Mouse (Mus musculus): ENCODE results near the gene Hoxb1. TPM values are rescaled to one million over a fixed set of nuclear protein-coding genes. Genes with fewer than 3 reads are reported as not detected.
A peak's percentile ranks its signal among the peaks of the same experiment; 100 is the strongest.

The Hoxb1 gene
- polyA plus RNA-seq, 1 experiment from 2014 or later = not detected

DNA sequence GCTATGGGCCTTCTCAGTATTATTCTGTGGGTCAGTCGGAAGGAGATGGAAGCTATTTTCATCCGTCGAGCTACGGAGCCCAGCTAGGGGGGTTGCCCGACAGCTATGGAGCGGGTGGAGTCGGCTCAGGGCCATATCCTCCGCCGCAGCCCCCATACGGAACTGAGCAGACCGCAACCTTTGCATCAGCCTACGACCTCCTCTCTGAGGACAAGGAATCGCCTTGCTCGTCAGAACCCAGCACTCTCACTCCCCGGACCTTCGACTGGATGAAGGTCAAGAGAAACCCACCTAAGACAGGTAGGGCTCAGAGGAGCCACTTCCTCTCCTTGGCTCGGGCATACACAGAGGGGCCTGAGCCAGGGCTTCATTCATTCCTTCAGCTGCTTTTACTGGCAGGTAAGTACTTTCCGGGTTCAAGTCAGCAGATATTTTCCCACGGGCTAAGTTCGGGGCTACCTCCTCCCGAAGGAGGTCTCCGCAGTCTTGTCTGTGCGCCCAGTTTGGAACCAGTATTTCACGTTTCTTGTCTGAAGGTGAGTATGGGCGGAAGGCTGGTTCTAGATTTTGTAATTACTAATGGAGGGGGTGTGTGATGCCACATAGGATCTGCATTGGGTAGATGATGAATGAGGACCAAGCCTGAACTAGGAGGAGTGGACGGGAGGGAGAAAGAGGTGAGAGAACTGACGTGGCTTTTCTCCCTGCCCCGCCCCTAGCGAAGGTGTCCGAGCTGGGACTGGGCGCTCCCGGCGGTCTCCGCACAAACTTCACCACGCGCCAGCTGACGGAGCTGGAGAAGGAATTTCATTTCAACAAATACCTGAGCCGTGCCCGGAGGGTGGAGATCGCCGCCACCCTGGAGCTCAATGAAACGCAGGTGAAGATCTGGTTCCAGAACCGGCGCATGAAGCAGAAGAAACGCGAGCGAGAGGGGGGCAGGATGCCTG, 815 bp downstream of the Hoxb1 start:
- no peaks in the 10 kb centered on the region for H3K9me3 ChIP-seq (replicated peaks; ENCODE audit: control insufficient read depth, low read length)
- peak overlapping the region; percentile 10 for H3K4me2 ChIP-seq (ENCODE audit: low read depth, low read length)
- peak overlapping the region; percentile 9; the same call in 1 of the 2 replicates for H3K9ac ChIP-seq (ENCODE audit: low read length)
- no peaks in the 10 kb centered on the region for H3K36me3 ChIP-seq (ENCODE audit: control insufficient read depth, insufficient read depth, low read length)
- peak overlapping the region; percentile 22 for H3K4me3 ChIP-seq (replicated peaks; ENCODE audit: low read length)
- whole genome bisulfite sequencing = 12% methylated on average over 47 of the region's 47 CpGs
- no peak overlapping the region for H3K27ac ChIP-seq (ENCODE audit: low read length)
- peaks cover 28% of the 10 kb centered on the region; the same call in 1 of the 2 replicates for H3K27me3 ChIP-seq (ENCODE audit: control insufficient read depth, insufficient read depth, low read length)
- ATAC-seq (ENCODE audit: insufficient read depth, low FRiP score) = peak; percentile 44; the same call in 1 of the 2 replicates
- H3K4me1 ChIP-seq (ENCODE audit: control insufficient read depth, insufficient read depth, low read length) = 0 out of 2 replicates have a peak, but pooled peaks cover 5% of the 10 kb centered on the region

GRCm38 (mm10) chr11:96367141-96367540, 1.6 kb downstream of the Hoxb1 start:
- Histone ChIP-seq H3K36me3 (ENCODE audit: control insufficient read depth, insufficient read depth, low read length) (no peaks in the 10 kb centered on the region), H3K27me3 (ENCODE audit: control insufficient read depth, insufficient read depth, low read length) (peaks cover 28% of the 10 kb centered on the region; the same call in 1 of the 2 replicates), H3K27ac (ENCODE audit: low read length) (no peak overlapping the region), H3K9ac (ENCODE audit: low read length) (no peak overlapping the region), H3K4me1 (ENCODE audit: control insufficient read depth, insufficient read depth, low read length) (0 out of 2 replicates have a peak, but pooled peaks cover 5% of the 10 kb centered on the region), H3K4me2 (ENCODE audit: low read depth, low read length) (0 out of 2 replicates have a peak overlapping the region, but pooled peaks have one; percentile 10), H3K9me3 (replicated peaks; ENCODE audit: control insufficient read depth, low read length) (no peaks in the 10 kb centered on the region), H3K4me3 (replicated peaks; ENCODE audit: low read length) (no peak overlapping the region)
- 62% methylated on average over 6 of the region's 6 CpGs for WGBS
- no peak for ATAC-seq (ENCODE audit: insufficient read depth, low FRiP score)

DNA sequence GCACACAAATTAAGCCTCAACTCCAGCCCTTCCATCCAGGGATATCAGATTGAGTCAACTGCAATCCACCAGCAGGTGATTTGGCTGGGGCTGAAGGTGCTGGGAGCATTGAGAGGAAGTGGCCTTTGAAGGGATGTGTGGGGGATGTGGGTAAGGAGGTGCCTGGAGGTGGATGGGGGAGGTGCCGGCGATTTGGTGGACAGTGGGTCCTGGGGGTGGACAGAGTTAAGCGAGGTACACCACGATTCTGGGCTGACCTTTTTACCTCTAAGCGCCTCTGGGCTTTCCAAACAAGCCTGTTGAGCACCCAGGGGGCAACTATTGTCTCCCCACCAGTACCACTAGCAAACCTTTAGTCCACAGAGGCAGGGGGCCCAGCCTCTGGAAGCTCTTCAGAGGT, 3.1 kb downstream of the Hoxb1 start:
- H3K27me3 ChIP-seq (ENCODE audit: control insufficient read depth, insufficient read depth, low read length) = peaks cover 22% of the 10 kb centered on the region; the same call in 1 of the 2 replicates
- H3K27ac ChIP-seq (ENCODE audit: low read length) = no peak overlapping the region
- H3K4me2 ChIP-seq (ENCODE audit: low read depth, low read length) = no peak overlapping the region
- no peak for ATAC-seq (ENCODE audit: insufficient read depth, low FRiP score)
- no peaks in the 10 kb centered on the region for H3K36me3 ChIP-seq (ENCODE audit: control insufficient read depth, insufficient read depth, low read length)
- H3K9me3 ChIP-seq (replicated peaks; ENCODE audit: control insufficient read depth, low read length) = no peaks in the 10 kb centered on the region
- no peak overlapping the region for H3K9ac ChIP-seq (ENCODE audit: low read length)
- WGBS = 45% methylated on average over 5 of the region's 5 CpGs
- peaks cover 10% of the 10 kb centered on the region for H3K4me1 ChIP-seq (ENCODE audit: control insufficient read depth, insufficient read depth, low read length)
- H3K4me3 ChIP-seq (replicated peaks; ENCODE audit: low read length) = no peak overlapping the region

DNA sequence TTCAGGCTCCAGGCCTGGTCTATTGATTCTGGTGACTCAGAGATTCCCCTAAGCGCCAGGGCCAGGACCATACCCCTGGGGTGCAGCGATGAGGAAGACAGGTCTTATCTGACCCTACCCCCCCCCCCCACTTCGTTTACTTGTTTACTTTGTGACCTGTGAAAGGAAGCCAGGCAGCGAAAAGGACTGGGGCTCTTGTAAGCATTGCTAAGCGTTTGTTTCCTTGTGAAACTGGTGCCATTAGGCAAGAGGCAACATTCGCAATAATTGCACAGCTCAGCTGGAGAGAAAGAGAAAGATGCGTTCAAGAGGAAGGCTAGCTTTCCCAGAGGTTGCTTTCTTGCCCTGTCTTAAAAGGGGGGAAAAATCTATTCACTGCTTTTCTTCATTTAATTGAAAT, 3.6 kb downstream of the Hoxb1 start:
- no peaks in the 10 kb centered on the region for H3K36me3 ChIP-seq (ENCODE audit: control insufficient read depth, insufficient read depth, low read length)
- H3K27ac ChIP-seq (ENCODE audit: low read length) = no peak overlapping the region
- 51% methylated on average over 7 of the region's 7 CpGs for WGBS
- H3K9me3 ChIP-seq (replicated peaks; ENCODE audit: control insufficient read depth, low read length) = no peaks in the 10 kb centered on the region
- no peak overlapping the region for H3K9ac ChIP-seq (ENCODE audit: low read length)
- no peak overlapping the region for H3K4me2 ChIP-seq (ENCODE audit: low read depth, low read length)
- no peak for ATAC-seq (ENCODE audit: insufficient read depth, low FRiP score)
- H3K4me3 ChIP-seq (replicated peaks; ENCODE audit: low read length) = no peak overlapping the region
- H3K4me1 ChIP-seq (ENCODE audit: control insufficient read depth, insufficient read depth, low read length) = peaks cover 10% of the 10 kb centered on the region
- H3K27me3 ChIP-seq (ENCODE audit: control insufficient read depth, insufficient read depth, low read length) = peaks cover 23% of the 10 kb centered on the region; the same call in 1 of the 2 replicates

DNA sequence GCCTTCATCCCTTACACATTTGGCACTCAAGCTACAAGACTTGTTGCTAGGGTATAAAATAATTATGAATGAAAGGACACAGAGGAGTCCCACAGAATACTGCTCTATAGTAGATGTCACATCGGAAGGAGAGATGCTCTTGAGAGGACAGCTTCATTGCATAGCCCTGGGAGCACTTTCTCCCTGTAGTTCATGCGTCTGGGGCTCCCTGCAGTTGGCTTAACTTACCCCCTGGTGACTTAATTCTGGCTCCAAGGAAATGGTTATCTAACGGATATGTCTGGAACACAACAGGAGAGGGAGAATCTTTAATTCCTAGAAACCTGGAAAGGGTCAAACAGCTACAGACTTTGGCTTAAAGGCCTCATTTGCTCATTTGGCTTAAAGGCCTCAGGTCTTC, 6.2 kb downstream of the Hoxb1 start:
- peaks cover 5% of the 10 kb centered on the region for H3K4me1 ChIP-seq (ENCODE audit: control insufficient read depth, insufficient read depth, low read length)
- WGBS = 53% methylated on average over 3 of the region's 3 CpGs
- no peak overlapping the region for H3K27ac ChIP-seq (ENCODE audit: low read length)

GRCm38 (mm10) chr11:96372519-96372918, 7.0 kb downstream of the Hoxb1 start:
- Histone ChIP-seq H3K4me2 (ENCODE audit: low read depth, low read length) (no peak overlapping the region), H3K27ac (ENCODE audit: low read length) (no peak overlapping the region), H3K4me1 (ENCODE audit: control insufficient read depth, insufficient read depth, low read length) (peaks cover 5% of the 10 kb centered on the region), H3K9ac (ENCODE audit: low read length) (no peak overlapping the region), H3K9me3 (replicated peaks; ENCODE audit: control insufficient read depth, low read length) (no peaks in the 10 kb centered on the region), H3K4me3 (replicated peaks; ENCODE audit: low read length) (no peak overlapping the region), H3K27me3 (ENCODE audit: control insufficient read depth, insufficient read depth, low read length) (peaks cover 18% of the 10 kb centered on the region; the same call in 1 of the 2 replicates), H3K36me3 (ENCODE audit: control insufficient read depth, insufficient read depth, low read length) (no peaks in the 10 kb centered on the region)
- 15% methylated on average over 3 of the region's 3 CpGs for WGBS
- ATAC-seq (ENCODE audit: insufficient read depth, low FRiP score) = no peak

More for the DNA sequence above, 6.2 kb downstream of the Hoxb1 start:
- Histone ChIP-seq H3K4me3 (replicated peaks; ENCODE audit: low read length) (no peak overlapping the region), H3K27me3 (ENCODE audit: control insufficient read depth, insufficient read depth, low read length) (peaks cover 18% of the 10 kb centered on the region; the same call in 1 of the 2 replicates), H3K9me3 (replicated peaks; ENCODE audit: control insufficient read depth, low read length) (no peaks in the 10 kb centered on the region), H3K36me3 (ENCODE audit: control insufficient read depth, insufficient read depth, low read length) (no peaks in the 10 kb centered on the region), H3K4me2 (ENCODE audit: low read depth, low read length) (no peak overlapping the region), H3K9ac (ENCODE audit: low read length) (no peak overlapping the region)
- no peak for ATAC-seq (ENCODE audit: insufficient read depth, low FRiP score)

DNA sequence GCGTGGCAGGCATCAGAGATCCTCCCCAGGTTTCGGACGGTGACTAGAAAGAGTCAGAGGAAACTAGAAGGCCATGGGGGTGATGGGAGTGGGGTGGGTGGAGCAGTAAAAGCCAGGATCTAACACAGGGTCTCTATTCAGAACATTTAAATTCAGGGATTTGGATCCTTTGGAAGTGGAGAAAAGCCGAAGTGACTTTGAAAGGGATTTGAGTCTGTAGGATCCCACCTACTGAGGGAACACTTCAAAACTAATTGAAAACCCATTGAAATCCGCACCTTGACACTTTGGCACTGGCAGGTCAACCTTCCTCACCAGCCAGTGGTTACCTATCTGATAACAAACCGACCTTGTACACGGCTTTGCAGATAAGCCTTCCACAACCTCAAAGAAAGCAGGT, 9.3 kb downstream of the Hoxb1 start:
- Histone ChIP-seq H3K4me3 (replicated peaks; ENCODE audit: low read length) (no peak overlapping the region), H3K36me3 (ENCODE audit: control insufficient read depth, insufficient read depth, low read length) (no peaks in the 10 kb centered on the region), H3K9ac (ENCODE audit: low read length) (no peak overlapping the region), H3K4me2 (ENCODE audit: low read depth, low read length) (no peak overlapping the region), H3K27ac (ENCODE audit: low read length) (no peak overlapping the region), H3K27me3 (ENCODE audit: control insufficient read depth, insufficient read depth, low read length) (0 out of 2 replicates have a peak, but pooled peaks cover 4% of the 10 kb centered on the region), H3K4me1 (ENCODE audit: control insufficient read depth, insufficient read depth, low read length) (peaks cover 5% of the 10 kb centered on the region), H3K9me3 (replicated peaks; ENCODE audit: control insufficient read depth, low read length) (no peaks in the 10 kb centered on the region)
- 50% methylated on average over 7 of the region's 7 CpGs for WGBS
- no peak for ATAC-seq (ENCODE audit: insufficient read depth, low FRiP score)

GRCm38 (mm10) chr11:96383381-96383780, 17.8 kb downstream of the Hoxb1 start:
- Histone ChIP-seq H3K4me3 (replicated peaks; ENCODE audit: low read length) (no peak overlapping the region), H3K36me3 (ENCODE audit: control insufficient read depth, insufficient read depth, low read length) (no peaks in the 10 kb centered on the region), H3K4me2 (ENCODE audit: low read depth, low read length) (no peak overlapping the region), H3K9ac (ENCODE audit: low read length) (no peak overlapping the region), H3K4me1 (ENCODE audit: control insufficient read depth, insufficient read depth, low read length) (0 out of 2 replicates have a peak, but pooled peaks cover 10% of the 10 kb centered on the region), H3K27ac (ENCODE audit: low read length) (no peak overlapping the region), H3K9me3 (replicated peaks; ENCODE audit: control insufficient read depth, low read length) (no peaks in the 10 kb centered on the region), H3K27me3 (ENCODE audit: control insufficient read depth, insufficient read depth, low read length) (no peaks in the 10 kb centered on the region)
- ATAC-seq (ENCODE audit: insufficient read depth, low FRiP score) = peak; percentile 33; the same call in 1 of the 2 replicates
- WGBS = 51% methylated on average over 5 of the region's 5 CpGs

DNA sequence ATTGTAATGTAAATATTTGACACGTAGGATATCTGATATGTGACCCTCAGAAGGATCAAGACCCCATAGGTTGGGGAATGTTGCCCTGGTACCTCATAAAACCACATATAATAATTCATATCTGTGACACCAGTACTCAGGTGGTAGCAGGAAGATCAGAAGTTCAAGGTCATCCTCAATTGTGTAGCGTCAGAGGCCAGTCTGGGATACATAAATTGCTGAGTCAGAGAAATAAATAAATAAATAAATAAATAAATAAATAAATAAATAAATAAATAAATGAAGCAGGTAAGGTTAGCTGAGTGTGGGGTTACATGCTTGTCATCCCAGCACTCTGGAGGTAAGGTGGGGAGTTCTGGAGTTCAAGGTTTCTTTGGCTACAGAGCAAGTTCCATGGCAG, 22.1 kb downstream of the Hoxb1 start:
- H3K9me3 ChIP-seq (replicated peaks; ENCODE audit: control insufficient read depth, low read length) = no peaks in the 10 kb centered on the region

More for the DNA sequence above, 22.1 kb downstream of the Hoxb1 start:
- Histone ChIP-seq H3K27me3 (ENCODE audit: control insufficient read depth, insufficient read depth, low read length) (no peaks in the 10 kb centered on the region), H3K4me1 (ENCODE audit: control insufficient read depth, insufficient read depth, low read length) (0 out of 2 replicates have a peak, but pooled peaks cover 7% of the 10 kb centered on the region), H3K9ac (ENCODE audit: low read length) (no peak overlapping the region), H3K4me2 (ENCODE audit: low read depth, low read length) (no peak overlapping the region), H3K4me3 (replicated peaks; ENCODE audit: low read length) (no peak overlapping the region), H3K27ac (ENCODE audit: low read length) (no peak overlapping the region), H3K36me3 (ENCODE audit: control insufficient read depth, insufficient read depth, low read length) (no peaks in the 10 kb centered on the region)
- ATAC-seq (ENCODE audit: insufficient read depth, low FRiP score) = no peak
- 73% methylated on average over 2 of the region's 2 CpGs for WGBS

All from stomach, embryonic 16.5 days (tissue).